Mouse (Mus musculus) T-helper 17 cell (primary cell): Measurements from ENCODE around the gene Tle2.

Experiments
- in situ Hi-C, 2 experiments: fragments of 300-600 bp; cut with MboI, MseI; formaldehyde crosslinking; loops; 1 replicate in 1 of 2; 2 replicates in 1 of 2; pipeline ENCODE4 v1.15.1; 2025; ENCODE audit warnings: high pct_unique_total_duplicates in 2 of 2

Tle2 gene

GRCm38 (mm10) chr10:81574081-81575056 is at the start of gene Tle2:
Tle2 (plus strand) TSS chr10:81574561.
- in situ Hi-C loops: loop anchor here in 1 of 2 experiments (5.0 kb wide), 1 partner anchor 33 kb away; the partner anchor contains the start of gene BC025920

- in situ Hi-C loops: no loop called here
Observed at GRCm38 (mm10) chr10:81525017-81525694, 49.2 kb upstream of the Tle2 start.

- in situ Hi-C loops: no loop called here
Observed at GRCm38 (mm10) chr10:81526779-81527178, 47.6 kb upstream of the Tle2 start.

- in situ Hi-C loops: loop anchor here (5.0 to 10.0 kb wide), 2 partner anchors 50 to 143 kb away; partner anchors contain the start of genes Celf5 (in 1 of the 2) and Smim24 (in 1 of the 2)
Observed at GRCm38 (mm10) chr10:81534826-81535225, 39.5 kb upstream of the Tle2 start.

GRCm38 (mm10) chr10:81536734-81537133 is 37.6 kb upstream of the Tle2 start:
- in situ Hi-C loops: loop anchor here in 1 of 2 experiments (10.0 kb wide), 1 partner anchor 52 kb away; the partner anchor contains the start of gene Celf5

GRCm38 (mm10) chr10:81537429-81537828 is 36.9 kb upstream of the Tle2 start:
- in situ Hi-C loops: loop anchor here in 1 of 2 experiments (10.0 kb wide), 1 partner anchor 53 kb away; the partner anchor contains the start of gene Celf5

GRCm38 (mm10) chr10:81538321-81539048 is 35.9 kb upstream of the Tle2 start:
- in situ Hi-C loops: loop anchor here in 1 of 2 experiments (10.0 kb wide), 1 partner anchor 54 kb away; the partner anchor contains the start of gene Celf5

GRCm38 (mm10) chr10:81541363-81541762 is 33.0 kb upstream of the Tle2 start:
- in situ Hi-C loops: no loop called here

- in situ Hi-C loops: no loop called here
Observed at GRCm38 (mm10) chr10:81541803-81542202, 32.6 kb upstream of the Tle2 start.

GRCm38 (mm10) chr10:81542727-81543460 is 31.5 kb upstream of the Tle2 start:
- in situ Hi-C loops: no loop called here

- in situ Hi-C loops: no loop called here
Observed at GRCm38 (mm10) chr10:81543633-81544032, 30.7 kb upstream of the Tle2 start.

- in situ Hi-C loops: loop anchor here in 1 of 2 experiments (5.0 kb wide), 1 partner anchor 252 kb away; the partner anchor contains the start of genes Pip5k1c and Tjp3
Observed at GRCm38 (mm10) chr10:81544296-81545160, 29.8 kb upstream of the Tle2 start.

- in situ Hi-C loops: loop anchor here in 1 of 2 experiments (5.0 kb wide), 1 partner anchor 253 kb away; the partner anchor contains the start of genes Pip5k1c and Tjp3
Observed at GRCm38 (mm10) chr10:81545161-81545747, 29.1 kb upstream of the Tle2 start, which contains the start of gene Gna11. Gna11 (minus strand) TSS chr10:81545190.

GRCm38 (mm10) chr10:81546332-81546731 is 28.0 kb upstream of the Tle2 start:
- in situ Hi-C loops: loop anchor here in 1 of 2 experiments (5.0 kb wide), 1 partner anchor 254 kb away; the partner anchor contains the start of genes Pip5k1c and Tjp3

- in situ Hi-C loops: loop anchor here in 1 of 2 experiments (5.0 kb wide), 1 partner anchor 255 kb away; the partner anchor contains the start of genes Pip5k1c and Tjp3
Observed at GRCm38 (mm10) chr10:81546788-81547571, 27.4 kb upstream of the Tle2 start.

GRCm38 (mm10) chr10:81548944-81549343 is 25.4 kb upstream of the Tle2 start:
- in situ Hi-C loops: loop anchor here in 1 of 2 experiments (5.0 kb wide), 1 partner anchor 257 kb away; the partner anchor contains the start of genes Pip5k1c and Tjp3

GRCm38 (mm10) chr10:81550257-81550656 is 24.1 kb upstream of the Tle2 start:
- in situ Hi-C loops: no loop called here
